Mouse (Mus musculus): ENCODE results near the gene Amhr2. TPM values are rescaled to one million over a fixed set of nuclear protein-coding genes. Genes with fewer than 3 reads are reported as not detected.

Amhr2 gene
- total RNA-seq, 2 experiments from 2014 or later: 4.5 to 5.0 TPM

DNA sequence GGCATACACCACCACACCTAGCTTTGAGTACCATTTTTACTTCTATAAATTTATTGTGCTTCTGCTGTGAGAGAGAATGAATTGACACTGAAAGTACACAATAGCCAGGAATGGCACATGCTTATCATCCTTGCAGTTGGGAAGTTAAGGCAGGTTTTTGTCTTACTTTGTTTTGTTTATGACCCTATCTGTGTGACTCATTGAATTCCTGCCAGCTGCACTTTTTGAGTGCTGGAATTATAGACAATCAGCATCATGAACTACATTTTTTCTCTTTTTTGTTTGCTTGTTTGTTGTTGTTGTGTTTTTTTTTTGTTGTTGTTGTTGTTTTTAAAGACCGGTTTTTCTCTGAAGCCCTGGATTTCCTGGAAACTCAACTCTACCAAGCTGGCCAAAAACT lies 24.2 kb upstream of the Amhr2 start:
- DNase-seq: no peak
- intact Hi-C loops (cut with DNase I; ENCODE audit: low total_unique reads): loop anchor here (5.0 kb wide), 1 partner anchor 39 kb away; no protein-coding TSS in a partner anchor

- intact Hi-C loops (cut with DNase I; ENCODE audit: low total_unique reads): loop anchor here (5.0 kb wide), 1 partner anchor 39 kb away; no protein-coding TSS in a partner anchor
- DNase-seq: no peak
Observed at GRCm38 (mm10) chr15:102421437-102421836, 23.7 kb upstream of the Amhr2 start.

DNA sequence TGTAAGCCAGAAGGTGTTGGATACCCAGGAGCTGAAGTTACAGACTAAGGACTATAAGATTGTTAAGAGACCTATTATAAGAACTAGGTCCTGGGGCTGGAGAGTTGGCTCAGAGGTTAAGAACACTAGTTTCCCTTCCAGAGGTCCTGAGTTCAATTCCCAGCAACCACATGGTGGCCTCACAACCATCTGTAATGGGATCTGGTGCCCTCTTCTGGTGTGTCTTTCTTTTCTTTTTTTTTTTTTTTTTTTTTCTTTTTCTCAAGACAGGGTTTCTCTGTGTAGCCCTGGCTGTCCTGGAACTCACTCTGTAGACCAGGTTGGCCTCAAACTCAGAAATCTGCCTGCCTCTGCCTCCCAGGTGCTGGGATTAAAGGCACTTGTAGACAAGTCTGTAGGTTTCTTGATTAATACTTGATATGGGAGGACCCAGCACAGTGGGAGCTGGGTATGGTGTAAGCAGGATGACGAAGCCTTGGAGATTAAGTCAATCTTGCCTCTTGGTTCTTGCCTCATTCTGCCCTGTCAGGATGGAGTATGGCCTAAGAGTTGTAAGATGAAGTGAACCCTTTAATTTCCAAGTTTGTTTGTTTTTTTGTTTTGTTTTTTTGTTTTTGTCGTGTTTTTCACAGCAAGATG lies 21.4 kb upstream of the Amhr2 start:
- intact Hi-C loops (cut with DNase I; ENCODE audit: low total_unique reads): loop anchor here (5.0 kb wide), 1 partner anchor 41 kb away; no protein-coding TSS in a partner anchor

DNA sequence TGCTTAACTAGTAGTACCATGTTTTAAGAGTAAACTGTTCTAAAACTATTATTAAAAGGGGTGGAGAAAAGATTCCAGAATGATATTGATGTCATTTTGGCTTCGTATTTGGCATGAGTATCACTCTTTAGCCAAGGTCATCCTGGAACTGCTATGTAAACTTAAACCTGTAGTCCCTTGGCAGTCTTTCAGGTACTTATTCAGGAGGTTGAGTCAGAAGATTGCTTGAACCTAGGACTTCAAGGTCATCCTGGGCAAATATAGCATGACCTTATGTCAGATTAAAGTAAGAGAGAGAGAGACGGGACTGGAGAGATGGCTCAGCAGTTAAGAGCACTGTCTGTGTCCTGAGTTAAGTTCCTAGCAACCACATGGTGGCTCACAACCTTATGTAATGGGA lies 20.5 kb upstream of the Amhr2 start:
- DNase-seq: no peak
- intact Hi-C loops (cut with DNase I; ENCODE audit: low total_unique reads): loop anchor here (5.0 kb wide), 1 partner anchor 42 kb away; no protein-coding TSS in a partner anchor

More for the DNA sequence above, 21.4 kb upstream of the Amhr2 start:
- DNase-seq: no peak

- intact Hi-C loops (cut with DNase I; ENCODE audit: low total_unique reads): no loop called here
- no peak for DNase-seq
Observed at GRCm38 (mm10) chr15:102426963-102427362, 18.2 kb upstream of the Amhr2 start.

- DNase-seq: no peak
- intact Hi-C loops (cut with DNase I; ENCODE audit: low total_unique reads): no loop called here
Observed at GRCm38 (mm10) chr15:102432046-102432445, 13.1 kb upstream of the Amhr2 start.

DNA sequence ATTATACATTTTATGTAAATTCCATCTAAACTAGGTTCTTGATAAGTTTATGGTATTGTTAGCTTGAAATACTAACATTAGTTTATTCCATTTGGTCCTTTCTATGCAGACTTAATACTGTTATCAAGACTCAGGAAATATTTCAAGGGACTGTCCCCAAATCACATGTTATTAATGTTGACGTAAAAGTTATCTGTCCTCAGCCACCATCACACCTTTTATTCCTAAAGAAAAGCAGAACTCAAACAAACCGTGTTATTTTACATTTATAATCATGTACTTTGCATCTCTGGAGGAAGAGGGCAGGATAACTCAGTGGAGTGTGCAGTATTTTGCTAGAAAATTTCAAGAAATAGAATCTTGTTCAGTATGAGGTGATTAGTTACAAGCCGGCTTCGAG lies 12.0 kb upstream of the Amhr2 start:
- intact Hi-C loops (cut with DNase I; ENCODE audit: low total_unique reads): no loop called here
- DNase-seq: no peak

GRCm38 (mm10) chr15:102442490-102442889 lies 2.7 kb upstream of the Amhr2 start:
- intact Hi-C loops (cut with DNase I; ENCODE audit: low total_unique reads): loop anchor here (5.0 kb wide), 1 partner anchor 60 kb away; no protein-coding TSS in a partner anchor
- peak; percentile 73 for DNase-seq

- intact Hi-C loops (cut with DNase I; ENCODE audit: low total_unique reads): no loop called here
- no peak for DNase-seq
Observed at GRCm38 (mm10) chr15:102446448-102446847, 1.3 kb downstream of the Amhr2 start.

GRCm38 (mm10) chr15:102449366-102449765 lies 4.2 kb downstream of the Amhr2 start:
- intact Hi-C loops (cut with DNase I; ENCODE audit: low total_unique reads): no loop called here
- DNase-seq: no peak

DNA sequence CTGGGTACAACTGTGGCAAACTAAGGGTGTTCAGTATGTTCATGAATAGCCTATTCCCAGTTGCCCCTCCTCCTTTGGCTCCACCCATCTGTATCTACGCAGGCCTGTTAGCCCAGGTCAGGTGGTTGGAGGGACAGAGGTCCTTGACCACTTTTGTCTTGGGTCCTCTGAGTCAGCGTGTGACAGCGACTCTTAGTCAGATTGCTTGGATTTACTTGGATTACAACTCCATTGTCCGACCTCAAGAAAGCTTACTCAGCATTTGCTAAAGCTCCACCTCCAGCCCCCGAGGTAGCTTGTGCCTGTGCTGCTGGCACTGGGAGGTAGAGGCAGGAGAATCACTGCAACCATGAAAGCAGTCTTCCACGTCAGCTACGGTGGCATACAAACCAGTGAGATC lies 5.8 kb downstream of the Amhr2 start:
- intact Hi-C loops (cut with DNase I; ENCODE audit: low total_unique reads): no loop called here
- no peak for DNase-seq

GRCm38 (mm10) chr15:102451666-102452430 lies 6.7 kb downstream of the Amhr2 start:
- intact Hi-C loops (cut with DNase I; ENCODE audit: low total_unique reads): no loop called here
- DNase-seq: peak; percentile 45

DNA sequence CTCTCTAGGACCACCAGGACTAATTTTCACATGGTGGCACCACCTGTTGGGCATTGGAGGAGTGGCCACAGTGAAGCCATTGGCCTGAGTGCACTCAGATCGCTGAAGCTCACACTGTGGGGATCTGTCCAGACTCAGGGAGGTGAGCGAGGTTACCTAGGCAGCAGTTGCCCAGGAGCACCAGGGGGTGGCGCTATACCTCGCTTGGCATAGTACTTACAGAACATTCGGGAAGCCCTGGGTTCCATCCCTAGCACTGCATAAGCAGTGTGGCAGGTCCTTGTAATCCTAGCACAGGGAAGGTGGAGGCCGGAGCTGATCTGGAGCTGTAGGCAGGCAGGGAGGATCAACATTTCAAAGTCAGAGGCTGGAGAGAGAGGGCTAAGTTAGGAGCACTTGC lies 10.8 kb downstream of the Amhr2 start:
- intact Hi-C loops (cut with DNase I; ENCODE audit: low total_unique reads): no loop called here
- DNase-seq: no peak

GRCm38 (mm10) chr15:102458050-102458736 lies 13.0 kb downstream of the Amhr2 start:
- no peak for DNase-seq
- intact Hi-C loops (cut with DNase I; ENCODE audit: low total_unique reads): no loop called here

- peak; percentile 83 for DNase-seq
- intact Hi-C loops (cut with DNase I; ENCODE audit: low total_unique reads): no loop called here
Observed at GRCm38 (mm10) chr15:102458904-102459317, 13.7 kb downstream of the Amhr2 start, which contains the start of gene Prr13. Prr13 (plus strand) TSS chr15:102459028.

DNA sequence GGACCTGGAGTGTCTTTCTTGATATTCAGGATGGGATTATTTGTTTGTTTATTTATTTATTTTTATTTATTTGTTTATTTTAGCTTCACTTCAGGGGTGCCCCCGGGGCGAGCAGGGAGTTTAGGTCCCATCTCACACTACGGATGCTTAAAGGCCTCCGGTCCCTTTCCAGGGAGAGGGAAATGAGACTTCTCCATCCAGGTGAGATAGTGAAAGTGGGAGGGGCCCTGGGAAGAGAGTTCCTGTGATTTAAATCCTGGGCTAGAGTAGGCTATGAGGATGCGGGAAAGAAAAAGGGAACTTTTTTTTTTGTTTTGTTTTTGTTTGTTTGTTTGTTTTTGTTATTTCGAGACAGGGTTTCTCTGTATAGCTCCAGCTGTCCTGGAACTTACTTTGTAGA lies 14.2 kb downstream of the Amhr2 start:
- intact Hi-C loops (cut with DNase I; ENCODE audit: low total_unique reads): no loop called here
- no peak for DNase-seq

DNA sequence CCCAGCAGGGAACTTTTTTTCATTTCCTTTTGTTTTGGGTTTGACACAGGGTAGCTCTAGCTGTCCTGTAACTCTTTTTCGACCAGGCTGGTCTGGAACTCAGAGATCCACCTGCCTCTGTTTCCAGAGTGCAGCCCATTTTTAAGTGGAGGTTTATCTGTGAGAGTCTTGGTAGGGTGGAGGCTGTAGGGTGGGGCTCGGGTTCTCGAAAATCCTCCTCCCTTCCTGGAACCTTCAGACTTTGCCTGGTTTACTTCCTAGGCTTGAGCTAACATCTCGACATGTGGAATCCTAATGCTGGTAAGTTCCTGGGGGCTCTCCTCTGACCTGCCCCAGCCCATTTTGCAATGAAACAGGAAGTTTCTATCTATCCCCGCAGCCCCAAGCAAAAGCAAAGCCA lies 14.7 kb downstream of the Amhr2 start:
- no peak for DNase-seq
- intact Hi-C loops (cut with DNase I; ENCODE audit: low total_unique reads): no loop called here

DNA sequence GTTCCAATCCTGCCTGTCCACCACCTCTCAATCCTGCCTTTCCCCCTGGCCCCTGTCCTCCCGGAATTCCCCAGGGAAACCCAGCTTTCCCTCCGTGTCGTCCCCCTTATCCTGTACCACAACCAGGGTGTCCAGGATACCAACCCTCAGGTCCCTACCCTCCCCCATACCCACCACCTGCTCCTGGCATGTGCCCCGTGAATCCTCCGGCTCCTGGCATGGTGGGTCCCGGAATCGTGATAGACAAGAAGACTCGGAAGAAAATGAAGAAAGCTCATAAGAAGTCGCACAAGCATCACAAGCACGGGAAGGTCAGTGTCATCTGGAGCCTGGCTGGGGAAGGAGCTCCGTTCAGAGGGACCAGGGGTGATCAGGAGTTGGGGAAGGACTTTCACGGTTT lies 15.2 kb downstream of the Amhr2 start:
- no peak for DNase-seq
- intact Hi-C loops (cut with DNase I; ENCODE audit: low total_unique reads): no loop called here

GRCm38 (mm10) chr15:102460971-102461370 lies 15.8 kb downstream of the Amhr2 start:
- intact Hi-C loops (cut with DNase I; ENCODE audit: low total_unique reads): no loop called here
- DNase-seq: no peak

DNA sequence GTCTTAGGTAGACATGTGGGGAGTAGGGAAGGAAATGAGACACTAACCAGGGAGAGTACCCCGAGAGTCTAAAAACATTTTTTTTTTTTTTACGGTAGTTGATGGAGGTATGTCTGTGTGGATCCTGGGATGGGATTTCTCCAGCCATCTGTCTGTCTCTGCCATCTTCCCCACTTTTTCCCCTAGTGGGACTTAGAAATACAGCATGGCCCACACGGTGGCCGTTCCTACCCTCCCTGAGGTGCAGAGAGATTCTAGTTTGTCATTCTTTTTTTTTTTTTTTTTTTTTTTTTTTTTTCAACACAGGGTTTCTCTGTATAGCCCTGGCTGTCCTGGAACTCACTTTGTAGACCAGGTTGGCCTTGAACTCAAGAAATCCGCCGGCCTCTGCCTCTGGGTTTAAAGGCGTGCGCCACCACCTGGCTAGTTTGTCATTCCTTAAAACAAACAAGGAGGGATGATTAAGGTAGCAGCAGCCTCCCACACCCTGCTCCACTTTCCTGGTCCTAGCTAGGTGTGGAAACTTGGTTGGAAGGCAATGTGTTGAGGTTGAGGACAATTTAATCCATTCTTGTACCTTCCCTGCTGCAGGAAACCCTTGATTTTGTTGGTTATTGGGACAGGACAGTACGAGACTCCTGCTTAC lies 16.4 kb downstream of the Amhr2 start:
- intact Hi-C loops (cut with DNase I; ENCODE audit: low total_unique reads): no loop called here
- no peak for DNase-seq
